Mouse (Mus musculus) limb, embryonic 12.5 days (tissue): ENCODE results near the gene Srcin1. TPM values are rescaled to one million over a fixed set of nuclear protein-coding genes. Genes with fewer than 3 reads are reported as not detected.

Experiments
- ATAC-seq: fragments of 200-750 bp; cut with Nextera tagmentation; 2 replicates; pipeline ENCODE4 v1.8.0; 2017; ENCODE audit warnings: low read depth, moderate TSS enrichment; ENCODE audit not compliant: insufficient number of reproducible peaks, insufficient read depth, low FRiP score, low TSS enrichment
- H3K27ac ChIP-seq: fragments of 300-500 bp; sonication (generic); 2 replicates; pipeline ENCODE4 v1.5.1; 2016; ENCODE audit warnings: mild to moderate bottlenecking, moderate library complexity
- H3K27me3 ChIP-seq: fragments of 300-500 bp; sonication (generic); 2 replicates; pipeline ENCODE4 v1.6.1; 2016; ENCODE audit warnings: mild to moderate bottlenecking, moderate library complexity
- H3K36me3 ChIP-seq: fragments of 300-500 bp; sonication (generic); 2 replicates; pipeline ENCODE4 v1.6.1; 2016; ENCODE audit warnings: mild to moderate bottlenecking, moderate library complexity
- H3K4me1 ChIP-seq: fragments of 300-500 bp; sonication (generic); replicated peaks from 2 replicates; pipeline ENCODE4 v1.6.1; 2016
- H3K4me2 ChIP-seq: fragments of 300-500 bp; sonication (generic); 2 replicates; pipeline ENCODE4 v1.6.1; 2016; ENCODE audit warnings: mild to moderate bottlenecking, moderate library complexity
- H3K4me3 ChIP-seq: fragments of 300-500 bp; sonication (generic); replicated peaks from 2 replicates; pipeline ENCODE4 v1.5.1; 2016; ENCODE audit warnings: mild to moderate bottlenecking
- H3K9ac ChIP-seq: fragments of 300-500 bp; sonication (generic); replicated peaks from 2 replicates; pipeline ENCODE4 v1.6.1; 2016; ENCODE audit warnings: mild to moderate bottlenecking, moderate library complexity
- H3K9me3 ChIP-seq: fragments of 300-500 bp; sonication (generic); 2 replicates; pipeline ENCODE4 v1.6.1; 2016; ENCODE audit warnings: mild to moderate bottlenecking, moderate library complexity
- WGBS: fragments of 180-500 bp; shearing (Covaris S2); methylation state at CpG from one replicate; pipeline ENCODE4 v1.1.7; 2016; 5-methylcytosine and 5-hydroxymethylcytosine counted together
- polyA plus RNA-seq: library from polyadenylated mRNA; unstranded; fragments of >200 nt; fragmentation: Nextera tagmentation; extraction: Ambion mirVana; gene quantifications from 2 replicates; pipeline ENCODE4 v1.2.1, GENCODE M21; 2016

Gene Srcin1
- polyA plus RNA-seq, result 0.27 and 0.79 TPM in 2 replicates

DNA sequence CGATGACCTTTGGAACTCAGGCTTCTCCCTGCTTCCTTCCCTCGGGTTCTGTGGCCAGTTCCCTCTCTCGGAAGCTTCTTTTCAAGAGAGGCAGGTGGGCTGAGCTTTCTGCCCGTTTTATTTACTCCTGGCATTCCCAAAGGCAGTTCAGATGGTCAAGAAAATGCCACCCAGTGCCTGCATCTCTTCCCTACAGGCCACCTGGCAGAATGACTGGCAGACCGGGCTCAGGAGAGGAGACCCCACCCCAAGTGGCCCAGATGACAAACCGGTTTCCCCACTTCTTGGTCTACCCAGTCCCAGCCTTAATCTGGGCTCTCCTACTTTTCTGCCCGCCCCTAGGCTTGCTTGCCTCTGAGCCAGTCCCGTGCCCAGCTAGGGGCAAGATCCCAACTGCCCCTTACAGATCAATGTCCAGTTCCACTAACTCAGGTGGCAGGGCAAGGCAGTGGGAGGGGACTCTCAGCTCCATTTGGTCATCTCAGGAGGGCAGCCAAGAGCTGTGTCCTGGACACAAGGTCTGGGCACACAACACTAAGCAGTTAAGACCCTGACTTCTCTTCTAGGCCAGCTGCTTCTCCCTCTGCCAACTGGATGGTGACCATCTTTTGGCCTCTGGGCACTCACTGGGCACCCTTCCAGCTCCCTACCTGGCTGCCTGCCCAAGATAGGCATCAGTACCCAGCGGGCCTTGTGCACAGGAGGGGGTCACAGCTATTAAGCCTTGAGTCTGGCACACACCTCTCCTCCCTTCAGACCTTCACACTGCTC, at the start of gene Srcin1:
Gene Srcin1 (minus strand): TSS at position 51 of the 771 bp plus-strand sequence.
- Histone ChIP-seq H3K27ac (no peak within 1 kb of the TSS; the same call in 1 of the 2 replicates), H3K27me3 (peaks cover 93% of the 10 kb centered on the region), H3K4me2 (peak within 1 kb of the TSS; percentile 97), H3K9ac (peak within 1 kb of the TSS; percentile 67), H3K9me3 (no peaks in the 10 kb centered on the region), H3K36me3 (no peaks in the 10 kb centered on the region), H3K4me1 (peaks cover 41% of the 10 kb centered on the region), H3K4me3 (peak within 1 kb of the TSS; percentile 73)
- ATAC-seq, result no peak
- WGBS, result 29% methylated on average over 9 of the region's 9 CpGs

DNA sequence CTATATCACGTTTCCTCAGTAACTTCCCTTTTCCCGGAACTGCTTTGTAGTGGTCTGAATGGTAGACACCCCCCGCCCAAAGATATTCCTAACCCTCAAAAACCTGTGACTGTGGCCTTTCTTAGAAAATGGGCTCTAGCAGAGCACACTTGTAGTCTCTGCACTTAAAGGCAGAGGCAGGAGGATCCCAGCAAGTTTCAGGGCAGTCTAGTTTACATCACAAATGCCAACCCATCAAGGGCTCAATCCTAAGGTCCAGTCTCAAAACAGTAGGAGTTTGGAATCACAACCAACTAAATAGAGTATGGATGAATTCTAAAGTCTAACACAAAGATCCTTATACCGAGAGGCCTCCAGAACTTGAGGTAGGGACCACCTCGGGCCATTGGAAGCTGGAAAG, 49.6 kb upstream of the Srcin1 start:
- H3K4me2 ChIP-seq, result no peak overlapping the region
- no peaks in the 10 kb centered on the region for H3K9me3 ChIP-seq
- H3K9ac ChIP-seq, result no peak overlapping the region
- H3K27ac ChIP-seq, result no peak overlapping the region
- H3K4me3 ChIP-seq, result no peak overlapping the region
- WGBS, result 75% methylated on average over 5 of the region's 5 CpGs
- ATAC-seq, result no peak
- peaks cover 75% of the 10 kb centered on the region for H3K27me3 ChIP-seq
- no peaks in the 10 kb centered on the region for H3K36me3 ChIP-seq
- peaks cover 39% of the 10 kb centered on the region for H3K4me1 ChIP-seq

DNA sequence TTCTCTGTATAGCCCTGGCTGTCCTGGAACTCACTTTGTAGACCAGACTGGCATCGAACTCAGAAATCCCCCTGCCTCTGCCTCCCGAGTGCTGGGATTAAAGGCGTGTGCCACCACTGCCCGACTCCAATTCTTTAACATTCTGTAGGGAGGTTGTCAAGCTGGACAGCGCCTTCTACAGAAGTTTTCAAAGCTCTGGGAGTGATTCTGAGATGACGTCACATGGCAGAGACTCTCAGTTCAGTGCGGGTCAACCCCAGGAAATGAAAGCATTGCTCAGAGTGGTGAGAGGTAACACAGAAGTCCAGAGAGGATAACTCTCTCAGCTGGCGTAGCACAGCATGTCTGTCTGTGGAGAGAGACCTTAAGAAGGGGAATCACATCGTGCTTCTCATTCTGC, 47.2 kb upstream of the Srcin1 start:
- no peak for ATAC-seq
- Histone ChIP-seq H3K9ac (no peak overlapping the region), H3K4me2 (no peak overlapping the region), H3K4me1 (peaks cover 22% of the 10 kb centered on the region), H3K4me3 (no peak overlapping the region), H3K27ac (no peak overlapping the region), H3K9me3 (no peaks in the 10 kb centered on the region), H3K36me3 (no peaks in the 10 kb centered on the region), H3K27me3 (peaks cover 68% of the 10 kb centered on the region)
- 60% methylated on average over 9 of the region's 9 CpGs for WGBS

DNA sequence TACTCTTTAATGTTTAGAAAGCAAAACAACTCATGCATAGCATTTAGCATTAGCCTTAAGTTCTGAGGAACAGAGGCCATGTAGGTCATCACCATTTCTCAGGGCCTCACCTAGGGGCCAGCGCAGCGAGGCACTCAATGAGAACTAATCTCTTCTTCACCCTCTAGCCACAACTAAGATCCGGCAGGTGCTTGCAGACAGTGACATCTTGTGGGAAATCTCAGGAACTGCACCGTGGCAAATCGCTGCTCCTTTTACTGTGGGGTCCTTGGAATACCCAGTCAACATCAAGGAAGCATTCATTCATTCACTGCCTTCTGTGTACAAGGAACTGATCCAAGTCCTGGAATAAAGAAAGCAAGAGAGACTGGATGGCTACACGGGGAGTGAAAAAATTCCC, 46.5 kb upstream of the Srcin1 start:
- 0 out of 2 replicates have a peak, but pooled peaks have one; percentile 50 for ATAC-seq
- WGBS, result 4% methylated on average over 6 of the region's 6 CpGs
- Histone ChIP-seq H3K4me1 (peaks cover 14% of the 10 kb centered on the region), H3K9me3 (no peaks in the 10 kb centered on the region), H3K4me2 (no peak overlapping the region), H3K4me3 (no peak overlapping the region), H3K9ac (no peak overlapping the region), H3K27me3 (peaks cover 68% of the 10 kb centered on the region), H3K36me3 (no peaks in the 10 kb centered on the region), H3K27ac (no peak overlapping the region)

DNA sequence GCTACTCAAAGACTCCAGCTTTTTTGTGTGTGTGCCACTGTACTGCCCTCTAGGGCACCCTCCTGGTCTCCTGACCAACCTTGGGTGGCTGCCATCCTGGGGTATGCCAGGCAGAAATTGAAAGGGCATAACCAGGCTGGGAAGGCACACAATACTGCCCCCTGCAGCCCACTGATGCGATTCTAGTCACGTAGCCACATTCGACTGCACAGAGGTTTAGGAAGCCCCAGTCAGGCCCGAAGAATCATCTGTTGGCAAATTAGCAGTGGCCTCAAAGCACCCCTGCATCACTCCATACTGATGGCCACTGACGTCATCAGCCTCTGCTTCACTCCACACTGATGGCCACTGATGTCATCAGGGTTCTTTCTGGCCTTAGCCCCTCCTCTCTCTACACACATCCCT, 43.4 kb upstream of the Srcin1 start:
- Histone ChIP-seq H3K9ac (no peak overlapping the region), H3K4me1 (no peaks in the 10 kb centered on the region), H3K4me2 (no peak overlapping the region), H3K27me3 (peaks cover 59% of the 10 kb centered on the region), H3K4me3 (no peak overlapping the region), H3K36me3 (no peaks in the 10 kb centered on the region), H3K9me3 (no peaks in the 10 kb centered on the region), H3K27ac (no peak overlapping the region)
- ATAC-seq, result no peak
- 49% methylated on average over 5 of the region's 5 CpGs for WGBS

DNA sequence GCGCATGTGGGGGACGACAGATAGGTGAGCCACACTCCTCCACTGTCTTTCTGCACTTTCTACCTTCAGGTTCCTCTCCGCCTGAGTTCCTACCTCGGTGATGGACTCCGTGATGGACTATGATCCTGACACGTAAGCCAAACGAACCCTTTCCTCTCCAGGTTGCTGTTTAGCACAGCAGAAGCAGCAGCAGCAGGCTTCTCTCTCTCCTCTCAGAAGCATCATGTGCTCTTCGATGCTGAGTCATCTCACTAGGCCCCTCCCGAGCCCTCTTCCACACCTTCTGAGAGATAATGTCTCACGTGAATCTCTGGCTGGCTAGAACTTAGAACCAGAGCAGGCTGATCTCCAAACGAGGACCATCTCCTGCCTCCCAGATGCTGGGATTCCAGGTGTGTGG, 42.4 kb upstream of the Srcin1 start:
- Histone ChIP-seq H3K4me1 (no peaks in the 10 kb centered on the region), H3K27ac (no peak overlapping the region), H3K27me3 (peaks cover 49% of the 10 kb centered on the region), H3K36me3 (no peaks in the 10 kb centered on the region), H3K4me3 (no peak overlapping the region), H3K9me3 (no peaks in the 10 kb centered on the region), H3K9ac (no peak overlapping the region), H3K4me2 (no peak overlapping the region)
- WGBS, result 44% methylated on average over 11 of the region's 11 CpGs
- ATAC-seq, result no peak

DNA sequence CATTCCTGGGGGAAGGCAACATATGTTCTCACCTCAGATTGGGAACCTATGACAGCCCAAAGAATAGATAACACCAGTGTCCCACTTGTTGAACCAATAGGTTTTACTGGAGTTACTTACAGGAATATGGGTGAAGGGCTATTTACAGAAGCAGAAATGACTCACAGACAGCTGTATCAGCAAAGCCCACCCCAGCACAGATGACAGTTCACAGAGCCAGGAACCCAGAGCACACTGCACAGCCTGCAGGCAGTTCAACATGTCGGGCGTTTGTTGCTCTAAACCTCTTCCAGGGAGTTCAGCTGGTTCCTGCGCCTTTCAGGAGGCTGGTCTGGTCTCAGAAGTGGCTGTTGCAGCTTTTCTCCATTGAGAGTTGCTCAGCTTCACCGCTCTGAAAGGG, 39.3 kb upstream of the Srcin1 start:
- Histone ChIP-seq H3K4me1 (no peaks in the 10 kb centered on the region), H3K4me3 (no peak overlapping the region), H3K36me3 (no peaks in the 10 kb centered on the region), H3K4me2 (no peak overlapping the region), H3K9ac (no peak overlapping the region), H3K27ac (no peak overlapping the region), H3K9me3 (no peaks in the 10 kb centered on the region), H3K27me3 (peaks cover 56% of the 10 kb centered on the region)
- 74% methylated on average over 4 of the region's 4 CpGs for WGBS
- no peak for ATAC-seq

DNA sequence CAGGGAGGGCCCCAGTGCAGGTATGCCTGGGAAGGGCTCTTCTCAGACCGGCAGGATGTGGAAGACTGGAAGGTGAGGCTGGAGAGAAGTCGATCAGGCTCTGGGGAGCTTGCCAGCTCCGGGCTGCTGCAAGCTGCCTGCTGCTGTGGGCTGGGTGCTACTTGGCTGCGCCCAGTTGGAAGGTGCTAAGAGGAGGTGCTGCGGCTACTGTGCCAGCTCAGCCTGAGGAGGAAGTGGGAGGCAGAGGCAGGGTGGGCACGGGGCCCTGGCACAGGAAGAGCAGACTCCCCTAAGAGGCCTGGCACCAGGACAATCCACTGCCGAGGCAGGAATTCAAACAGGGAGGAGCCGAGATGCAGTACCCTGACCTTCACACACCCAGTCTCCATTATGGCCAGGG, 35.1 kb upstream of the Srcin1 start:
- Histone ChIP-seq H3K36me3 (no peaks in the 10 kb centered on the region), H3K27ac (no peak overlapping the region), H3K27me3 (peaks cover 25% of the 10 kb centered on the region), H3K9ac (no peak overlapping the region), H3K4me3 (no peak overlapping the region), H3K4me2 (no peak overlapping the region), H3K9me3 (no peaks in the 10 kb centered on the region), H3K4me1 (no peaks in the 10 kb centered on the region)
- no peak for ATAC-seq
- WGBS, result 69% methylated on average over 8 of the region's 8 CpGs

DNA sequence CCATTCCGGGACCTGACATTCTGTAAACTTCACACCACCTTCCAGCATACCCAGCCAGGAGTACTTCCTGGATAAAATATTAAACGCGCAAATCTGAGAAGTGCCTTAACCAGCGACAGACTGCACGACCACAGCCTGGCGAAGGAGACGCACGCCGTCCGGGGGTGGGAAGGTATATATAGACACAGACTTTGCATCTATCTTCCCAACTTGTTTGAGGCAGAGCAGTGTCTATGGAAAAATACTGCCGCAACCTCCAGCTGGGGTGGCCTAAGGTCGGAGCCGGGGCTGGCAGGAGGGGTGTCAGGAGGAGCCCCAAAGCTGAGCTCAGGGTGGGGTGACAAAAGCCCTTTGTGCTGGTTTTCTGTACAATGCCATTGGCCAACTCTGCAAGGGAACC, 33.8 kb upstream of the Srcin1 start:
- Histone ChIP-seq H3K4me1 (no peaks in the 10 kb centered on the region), H3K36me3 (no peaks in the 10 kb centered on the region), H3K9me3 (no peaks in the 10 kb centered on the region), H3K4me3 (no peak overlapping the region), H3K9ac (no peak overlapping the region), H3K4me2 (no peak overlapping the region), H3K27me3 (peaks cover 23% of the 10 kb centered on the region), H3K27ac (no peak overlapping the region)
- ATAC-seq, result no peak
- WGBS, result 87% methylated on average over 13 of the region's 13 CpGs

DNA sequence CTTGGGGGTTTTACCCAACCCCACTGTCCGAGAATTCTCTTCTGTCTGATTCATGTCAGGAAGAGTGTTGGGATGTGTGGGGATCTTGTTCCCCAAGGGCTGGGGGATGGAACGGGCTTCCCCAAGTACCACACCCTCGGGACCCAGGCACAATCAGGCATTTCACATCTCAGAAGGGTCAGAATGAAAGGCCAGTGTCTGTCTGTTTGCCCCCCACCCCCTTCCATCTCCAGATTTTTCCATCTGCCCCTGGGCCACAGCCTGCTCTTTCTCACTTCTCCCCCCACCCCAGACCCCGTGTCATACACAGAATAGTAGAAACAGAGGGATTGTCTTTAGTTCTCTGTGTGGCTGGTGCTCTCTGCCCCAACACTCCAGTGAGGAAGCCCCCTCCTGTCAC, 32.9 kb upstream of the Srcin1 start:
- Histone ChIP-seq H3K4me1 (no peaks in the 10 kb centered on the region), H3K27me3 (peaks cover 25% of the 10 kb centered on the region), H3K27ac (no peak overlapping the region), H3K4me3 (no peak overlapping the region), H3K4me2 (no peak overlapping the region), H3K36me3 (no peaks in the 10 kb centered on the region), H3K9ac (no peak overlapping the region), H3K9me3 (no peaks in the 10 kb centered on the region)
- 62% methylated on average over 4 of the region's 4 CpGs for WGBS
- ATAC-seq, result no peak

DNA sequence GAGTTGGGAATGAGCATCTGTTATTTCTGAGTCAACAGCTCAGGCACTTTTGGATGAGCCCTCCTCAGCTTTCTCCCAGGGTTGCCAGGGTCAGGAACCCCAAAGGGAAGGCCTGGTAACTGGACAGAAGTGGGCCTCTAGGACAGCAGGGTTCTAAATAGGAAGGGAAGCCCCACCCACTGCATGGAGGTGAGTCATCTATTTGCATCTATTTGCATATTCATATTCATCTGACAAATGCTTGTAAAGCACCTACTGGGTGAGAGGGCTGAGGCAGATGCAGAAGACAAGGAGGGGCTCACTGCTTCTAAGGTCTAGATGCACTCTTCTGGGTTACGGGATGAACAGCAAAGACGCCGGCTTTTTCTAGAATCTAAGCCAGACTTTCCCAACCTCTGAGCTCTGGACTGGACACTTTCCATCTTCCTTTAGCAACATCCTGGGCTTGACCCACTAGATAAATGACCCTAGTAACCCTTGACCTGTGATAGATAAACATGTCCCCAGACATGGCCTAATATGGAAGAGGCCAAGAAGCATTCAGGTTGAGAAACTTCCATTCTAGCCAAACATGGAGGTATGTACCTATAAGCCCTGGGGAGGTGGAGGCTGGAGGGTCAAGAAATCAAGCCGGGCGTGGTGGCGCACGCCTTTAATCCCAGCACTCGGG, 31.2 kb upstream of the Srcin1 start:
- Histone ChIP-seq H3K36me3 (no peaks in the 10 kb centered on the region), H3K4me1 (no peaks in the 10 kb centered on the region), H3K27ac (no peak overlapping the region), H3K27me3 (peaks cover 32% of the 10 kb centered on the region), H3K4me2 (no peak overlapping the region), H3K9me3 (no peaks in the 10 kb centered on the region), H3K4me3 (no peak overlapping the region), H3K9ac (no peak overlapping the region)
- ATAC-seq, result no peak
- WGBS, result 94% methylated on average over 8 of the region's 8 CpGs
